Mouse (Mus musculus) adrenal gland, adult 8-10 months (tissue): ENCODE measurements around the gene Ctbp1. TPM values are rescaled to one million over a fixed set of nuclear protein-coding genes. Genes with fewer than 3 reads are reported as not detected.
A peak's percentile ranks its signal among the peaks of the same experiment; 100 is the strongest.

Experiments used
- DNase-seq: peaks from one replicate; pipeline ENCODE4 v3.0.0; 2022
- total RNA-seq, 4 experiments: library from RNA; stranded (reverse); gene quantifications; 2 replicates each; pipeline ENCODE4 v1.2.4; 2022

Gene Ctbp1
- 100 to 1,000 TPM; 226 to 255 (median 255) TPM for total RNA-seq

- peak; percentile 83 for DNase-seq
These were observed at the start of gene Ctbp1 for GRCm38 (mm10) chr5:33274953-33275454. Gene Ctbp1, minus strand, starts transcription at chr5:33274994.

GRCm38 (mm10) chr5:33324491-33324890 is 49.7 kb upstream of the Ctbp1 start:
- no peak for DNase-seq

- DNase-seq = no peak
These were observed 37.4 kb upstream of the Ctbp1 start for GRCm38 (mm10) chr5:33312192-33312591.

GRCm38 (mm10) chr5:33310704-33311462 is 36.1 kb upstream of the Ctbp1 start:
- DNase-seq = no peak

- DNase-seq = no peak
These were observed 27.0 kb upstream of the Ctbp1 start for GRCm38 (mm10) chr5:33301801-33302200.

- no peak for DNase-seq
These were observed 22.4 kb upstream of the Ctbp1 start for GRCm38 (mm10) chr5:33297164-33297563.

- no peak for DNase-seq
These were observed 19.1 kb upstream of the Ctbp1 start for GRCm38 (mm10) chr5:33293796-33294430.

- no peak for DNase-seq
These were observed 9.2 kb upstream of the Ctbp1 start for GRCm38 (mm10) chr5:33283951-33284350.

GRCm38 (mm10) chr5:33281428-33281827 is 6.6 kb upstream of the Ctbp1 start:
- DNase-seq = no peak

- DNase-seq = no peak
These were observed 4.2 kb upstream of the Ctbp1 start for GRCm38 (mm10) chr5:33278950-33279349.

- no peak for DNase-seq
These were observed 2.5 kb upstream of the Ctbp1 start for GRCm38 (mm10) chr5:33277286-33277685.

GRCm38 (mm10) chr5:33275754-33276153 is 960 bp upstream of the Ctbp1 start:
- DNase-seq = no peak

GRCm38 (mm10) chr5:33274085-33274952 is 475 bp downstream of the Ctbp1 start:
- DNase-seq = peak; percentile 88

GRCm38 (mm10) chr5:33273777-33274084 is 1.1 kb downstream of the Ctbp1 start:
- DNase-seq = no peak

GRCm38 (mm10) chr5:33272845-33273776 is 1.7 kb downstream of the Ctbp1 start:
- DNase-seq = no peak

GRCm38 (mm10) chr5:33272146-33272545 is 2.6 kb downstream of the Ctbp1 start:
- no peak for DNase-seq

GRCm38 (mm10) chr5:33270568-33270967 is 4.2 kb downstream of the Ctbp1 start:
- DNase-seq = peak; percentile 61

GRCm38 (mm10) chr5:33254416-33254815 is 20.4 kb downstream of the Ctbp1 start:
- no peak for DNase-seq

GRCm38 (mm10) chr5:33248186-33248585 is 26.6 kb downstream of the Ctbp1 start:
- no peak for DNase-seq

GRCm38 (mm10) chr5:33247387-33247786 is 27.4 kb downstream of the Ctbp1 start:
- no peak for DNase-seq

- DNase-seq = no peak
These were observed 29.1 kb downstream of the Ctbp1 start for GRCm38 (mm10) chr5:33245701-33246100.

GRCm38 (mm10) chr5:33244377-33244920 is 30.3 kb downstream of the Ctbp1 start:
- no peak for DNase-seq
